Comparison of ENCODE assay signal across 8 mouse cellular contexts in genomic region chr14:57344781-57345492, GRCm38 (mm10). TPM values are rescaled to one million over a fixed set of nuclear protein-coding genes. Genes with fewer than 3 reads are reported as not detected.
A peak's percentile ranks its signal among the peaks of the same experiment; 100 is the strongest.
DNase-seq lines count a peak whose midpoint lies in the region; ATAC-seq lines count a peak whose summit lies in the region.

No protein-coding gene starts in this region.

- no peaks in the 10 kb centered on the region for H3K36me3 ChIP-seq in erythroblast, embryonic 14.5 days (ENCODE audit: control insufficient read depth)

- no peaks in the 10 kb centered on the region for H3K9me3 ChIP-seq in erythroblast, embryonic 14.5 days (ENCODE audit: control insufficient read depth, low read length)

- peak; percentile 39 for DNase-seq in kidney, adult 9 months
- DNase-seq in lung, postnatal 25 days (ENCODE audit: low spot score): peak; percentile 15
- no peak for DNase-seq in cerebellum, adult 8-10 months

- H3K4me3 ChIP-seq in erythroblast, embryonic 14.5 days (replicated peaks): peak overlapping the region; percentile 52

- peaks cover 12% of the 10 kb centered on the region for H3K4me1 ChIP-seq in erythroblast, embryonic 14.5 days (ENCODE audit: control insufficient read depth)

- ATAC-seq in erythroblast, adult 5-6 weeks (replicated peaks; ENCODE audit: low FRiP score, poor library complexity, severe bottlenecking): no peak
- 0 out of 2 replicates have a peak, but pooled peaks have one; percentile 40 for ATAC-seq in erythroid progenitor cell, adult 5-6 weeks (replicated peaks; ENCODE audit: low FRiP score, poor library complexity, severe bottlenecking)
- no peak for ATAC-seq in inflammation-experienced regulatory T-cells, adult 6 months
- ATAC-seq in frontal cortex, adult (ENCODE audit: low TSS enrichment): no peak

- no peaks in the 10 kb centered on the region for H3K27me3 ChIP-seq in erythroblast, embryonic 14.5 days (ENCODE audit: control insufficient read depth)

RNA-seq across cellular contexts. Expression of gene Cryl1, which starts 53.4 kb away (rescaled TPM):
- 0.08 and 0.19 TPM in 2 replicates for polyA plus RNA-seq in erythroblast, embryonic 14.5 days (2012)
- 2.9 and 4.0 TPM in 2 replicates for total RNA-seq in erythroblast, adult 5-6 weeks (2015; ENCODE audit: low replicate concordance)
- total RNA-seq in erythroblast, adult 5-6 weeks (2017; ENCODE audit: low replicate concordance): 3.3 and 7.3 TPM in 2 replicates
- total RNA-seq in erythroid progenitor cell, adult 5-6 weeks (2015; ENCODE audit: low replicate concordance): 5.4 and 6.8 TPM in 2 replicates
- 3.6 and 5.5 TPM in 2 replicates for total RNA-seq in erythroid progenitor cell, adult 5-6 weeks (2017; ENCODE audit: low replicate concordance)
- 10 to 100 TPM; 14.0 to 26.1 (median 18.7) TPM for polyA plus RNA-seq in inflammation-experienced regulatory T-cells, adult 6 months (2017; shearing (Covaris generic))
